Mouse (Mus musculus) G1E-ER4 (cell line): ENCODE results near the gene Ptk6. TPM values are rescaled to one million over a fixed set of nuclear protein-coding genes. Genes with fewer than 3 reads are reported as not detected.

ENCODE experiments used
- GATA1 ChIP-seq: IDR thresholded peaks from one replicate; pipeline ENCODE4 v1.8.0; 2012; ENCODE audit warnings: low read length, inconsistent platforms
- polyA plus RNA-seq: library from polyadenylated mRNA; stranded (reverse); fragments of >175 nt; gene quantifications from 2 replicates; pipeline ENCODE4 v1.2.3, GENCODE M21; 2012

Ptk6 gene
- polyA plus RNA-seq, 1 experiment = not detected

DNA sequence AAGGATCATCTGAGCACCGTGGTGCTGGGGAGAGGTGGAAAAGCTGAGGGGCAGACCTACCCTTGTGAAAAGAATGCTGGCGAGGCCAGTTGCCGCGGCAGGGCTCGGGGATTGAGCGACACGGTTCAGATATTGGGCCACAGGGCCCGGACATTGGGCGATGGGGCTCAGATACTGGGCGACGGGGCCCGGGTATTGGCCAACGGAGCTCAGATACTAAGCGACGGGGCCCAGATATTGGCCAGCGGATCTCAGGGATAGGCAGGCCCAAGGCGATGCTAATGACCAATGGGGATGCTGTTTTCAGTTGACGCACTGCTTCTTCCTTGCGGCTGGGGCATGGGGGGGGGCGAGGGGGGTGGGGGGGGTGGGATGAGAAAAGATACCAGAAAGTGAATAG lies 28.6 kb upstream of the Ptk6 start:
- TF ChIP-seq GATA1 = no peak

DNA sequence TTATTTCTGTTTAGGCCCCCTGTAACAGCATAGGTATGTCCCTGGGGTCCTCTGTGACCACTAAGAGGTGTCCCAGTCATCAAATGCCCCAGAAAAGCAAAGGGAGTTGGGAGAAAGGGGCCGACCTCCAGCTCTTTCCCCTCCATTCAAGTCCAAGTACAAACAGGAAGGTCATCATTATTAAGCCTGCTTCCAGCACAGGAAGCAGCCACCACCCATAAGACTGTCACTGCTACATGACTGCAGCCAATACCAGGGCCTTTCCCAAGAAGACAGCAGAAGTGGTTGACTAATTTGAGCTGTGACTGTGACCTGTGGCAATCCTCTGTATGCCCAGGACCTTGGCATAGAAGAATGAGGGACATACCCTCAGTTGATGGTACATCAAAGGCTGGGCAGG lies 25.7 kb upstream of the Ptk6 start:
- TF ChIP-seq GATA1 = no peak

DNA sequence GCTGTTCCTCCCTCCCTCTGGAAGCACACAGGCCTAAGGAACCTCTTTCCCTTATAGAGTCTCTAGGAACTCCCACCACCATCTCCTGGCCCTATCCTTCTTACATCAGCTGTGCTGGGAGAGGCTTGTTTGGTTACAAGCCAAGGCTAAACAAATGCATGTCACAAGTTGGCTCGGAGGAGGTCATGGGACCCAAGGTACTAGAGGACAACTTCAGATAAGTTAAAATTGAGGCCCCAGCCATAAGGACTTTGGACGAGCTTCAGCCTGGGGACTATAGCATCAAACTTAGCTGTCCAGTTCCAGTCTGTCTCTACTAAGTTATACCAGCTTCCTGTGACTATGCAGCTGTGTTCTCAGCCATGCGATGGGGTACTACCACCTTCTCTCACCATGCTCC lies 24.5 kb upstream of the Ptk6 start:
- no peak for TF ChIP-seq GATA1

DNA sequence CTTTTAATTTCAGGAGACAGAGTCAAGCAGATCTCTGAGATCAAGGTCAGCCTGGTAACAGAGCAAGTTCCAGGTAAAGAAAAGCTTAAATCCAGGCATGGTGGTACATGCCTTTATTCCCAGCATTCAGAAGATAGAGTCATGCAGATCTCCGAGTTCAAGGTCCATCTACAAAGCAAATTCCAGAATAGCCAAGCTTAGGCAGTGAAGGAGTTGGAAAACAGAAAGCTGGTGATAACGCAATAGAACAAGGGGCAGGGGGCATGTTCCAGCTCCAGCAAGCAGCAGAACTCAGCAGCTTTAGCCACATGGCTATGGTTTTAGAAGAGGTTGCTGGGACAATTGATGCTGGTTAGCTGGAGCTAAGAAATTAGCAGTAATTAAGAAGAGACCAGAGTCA lies 22.4 kb upstream of the Ptk6 start:
- no peak for TF ChIP-seq GATA1

DNA sequence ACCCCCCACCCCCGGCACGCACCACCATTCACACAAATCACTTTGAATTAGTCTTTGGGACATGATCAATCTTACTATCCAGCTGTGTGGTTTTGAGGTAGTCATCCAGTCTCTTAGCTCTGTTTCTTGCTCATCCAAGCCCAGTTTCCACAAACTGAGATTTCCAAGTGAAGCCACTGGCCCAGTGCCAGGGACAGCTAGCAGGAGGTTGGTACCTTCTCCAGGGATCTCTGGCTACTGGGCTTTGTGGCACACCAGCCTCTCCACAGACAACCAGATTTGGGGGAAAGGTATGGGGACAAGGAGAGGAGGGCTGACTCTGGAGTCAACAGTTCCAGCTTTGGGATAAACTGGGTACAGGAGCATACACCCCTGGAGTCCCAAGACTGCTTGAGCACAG lies 17.8 kb upstream of the Ptk6 start:
- TF ChIP-seq GATA1 = no peak

DNA sequence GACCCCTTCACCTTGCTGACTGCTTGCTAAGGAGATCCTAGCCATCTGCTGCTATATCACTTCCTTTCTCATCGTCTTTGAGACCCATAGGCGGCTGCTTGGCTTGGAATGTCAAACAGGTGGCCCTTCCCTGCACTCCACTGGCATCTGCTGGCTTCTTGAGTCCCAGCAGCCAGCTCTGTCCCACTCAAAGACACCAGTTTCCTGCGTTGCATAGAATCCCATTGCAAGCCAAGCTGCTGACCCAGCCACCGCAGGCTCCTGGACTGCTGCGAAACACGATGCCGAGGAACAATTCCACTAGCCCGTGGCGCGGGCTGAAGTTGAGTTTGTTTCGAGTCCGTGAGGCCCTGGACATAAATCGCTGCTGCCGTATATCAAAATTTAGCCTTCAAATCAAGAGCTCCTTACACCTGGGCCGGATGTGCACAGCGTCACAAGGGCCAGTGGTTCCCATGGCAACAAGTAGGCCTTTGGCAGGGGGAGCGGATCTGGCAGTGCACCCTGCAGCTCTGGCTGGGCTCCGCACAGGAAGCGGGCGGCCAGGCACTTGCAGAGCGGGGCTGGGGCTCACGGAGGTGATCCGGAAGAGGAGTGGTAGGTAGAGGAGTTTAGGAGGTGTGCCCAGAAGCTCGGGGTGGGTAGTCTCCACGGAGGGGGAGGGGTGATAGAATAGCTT lies 17.1 kb upstream of the Ptk6 start, which contains the start of gene Fndc11:
Gene Fndc11 (plus strand): TSS at position 476 of the 679 bp plus-strand sequence.
- TF ChIP-seq GATA1 = no peak

DNA sequence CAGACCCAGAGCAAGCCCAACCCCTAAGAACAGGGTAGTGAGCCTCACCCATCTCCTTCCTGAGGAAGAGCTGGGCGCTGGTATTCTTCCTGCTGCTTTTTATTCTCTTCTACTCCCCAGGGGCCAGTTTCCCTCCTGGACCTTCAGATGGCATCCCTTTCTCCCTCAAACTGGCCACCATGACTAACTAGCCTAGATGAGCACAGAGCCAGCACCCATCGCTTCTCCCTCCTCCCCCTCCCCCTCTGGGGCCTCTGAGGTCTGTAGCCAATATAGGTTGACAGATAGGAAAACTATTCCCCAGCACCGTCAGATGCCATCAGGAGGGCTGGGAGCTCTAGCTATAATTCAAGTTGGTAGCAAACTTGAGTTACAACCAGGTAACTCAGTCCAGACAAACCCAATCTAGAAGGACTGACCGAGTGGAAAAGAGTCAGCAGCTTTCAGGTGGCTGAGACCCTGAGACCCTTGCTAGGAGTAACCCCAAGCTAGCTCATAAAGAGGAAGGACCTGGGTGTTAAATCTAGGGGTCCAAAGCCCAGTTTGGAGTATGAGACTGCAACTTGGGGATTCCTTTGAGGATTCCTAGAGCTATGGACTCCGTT lies 16.4 kb upstream of the Ptk6 start:
- no peak for TF ChIP-seq GATA1

DNA sequence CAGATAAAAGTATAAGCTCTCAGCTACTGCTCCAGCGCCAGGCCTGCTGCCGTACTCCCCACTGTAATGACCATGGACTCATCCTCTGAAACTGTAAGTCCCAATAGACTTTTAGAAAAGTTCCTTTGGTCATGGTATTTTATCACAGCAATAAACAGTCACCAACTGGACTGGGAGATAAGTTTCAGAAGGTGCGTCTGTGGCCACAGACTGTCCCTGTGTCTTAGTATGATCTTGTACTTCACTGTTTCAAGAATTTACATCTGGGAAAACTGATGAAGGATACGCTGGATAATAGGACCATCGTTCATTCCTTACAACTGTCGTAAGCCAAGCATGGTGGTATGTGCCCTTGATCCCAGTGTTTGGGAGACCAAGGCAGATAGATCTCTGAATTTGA lies 13.4 kb upstream of the Ptk6 start:
- TF ChIP-seq GATA1 = no peak

DNA sequence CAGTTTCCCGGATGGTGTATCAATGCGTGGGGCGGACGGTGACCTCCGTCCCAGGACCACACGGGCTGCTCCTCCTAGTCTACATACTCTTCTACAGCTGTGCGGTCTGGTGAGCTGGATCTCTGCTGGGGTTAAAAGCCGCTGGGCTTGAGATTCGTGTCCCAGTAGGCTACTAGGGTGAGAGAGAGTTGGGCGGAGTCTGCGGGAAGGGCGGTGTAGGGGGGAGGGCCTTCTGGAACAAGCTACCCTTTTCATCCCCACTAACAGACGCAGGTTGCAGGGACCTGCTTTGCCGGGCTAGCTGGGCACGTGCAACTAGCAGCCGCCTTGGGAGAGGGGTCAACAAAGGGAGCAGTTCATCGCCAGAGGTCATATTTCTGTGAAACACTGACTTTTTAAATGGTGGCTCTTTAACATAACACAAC lies 10.4 kb upstream of the Ptk6 start, which contains the start of gene Srms:
Gene Srms (minus strand): TSS at position 165 of the 425 bp plus-strand sequence.
- TF ChIP-seq GATA1 = no peak

DNA sequence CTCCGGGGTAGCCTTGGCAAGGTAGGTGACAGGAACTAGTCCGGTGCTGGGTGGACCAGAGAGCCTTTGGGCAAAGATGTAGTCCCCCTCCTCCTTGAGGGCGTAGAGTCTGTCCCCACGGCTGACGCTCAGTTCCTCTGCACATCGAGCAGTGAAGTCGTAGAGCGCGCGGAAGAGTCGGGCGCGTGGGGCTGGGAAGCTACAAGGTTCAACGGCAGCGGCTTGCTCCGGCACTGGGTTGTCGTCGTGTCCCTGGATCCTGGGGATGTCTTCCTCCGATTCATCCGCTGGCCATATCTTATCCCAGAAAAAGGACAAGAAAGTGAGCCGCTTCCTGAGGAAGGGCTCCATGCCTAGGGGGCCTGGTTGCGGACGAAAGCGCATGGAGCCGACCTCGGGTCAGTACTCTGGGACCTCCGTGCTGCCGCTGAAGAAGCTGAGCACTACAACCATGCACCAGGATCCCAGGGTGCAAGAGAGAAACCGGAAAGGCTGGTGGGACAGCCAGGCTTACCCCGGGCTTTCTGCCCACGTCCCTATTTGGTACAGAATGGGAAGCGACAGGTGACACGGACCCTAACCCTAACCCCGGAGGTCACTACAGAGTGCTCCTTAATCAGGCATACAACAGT lies 9.9 kb upstream of the Ptk6 start:
- TF ChIP-seq GATA1 = no peak

DNA sequence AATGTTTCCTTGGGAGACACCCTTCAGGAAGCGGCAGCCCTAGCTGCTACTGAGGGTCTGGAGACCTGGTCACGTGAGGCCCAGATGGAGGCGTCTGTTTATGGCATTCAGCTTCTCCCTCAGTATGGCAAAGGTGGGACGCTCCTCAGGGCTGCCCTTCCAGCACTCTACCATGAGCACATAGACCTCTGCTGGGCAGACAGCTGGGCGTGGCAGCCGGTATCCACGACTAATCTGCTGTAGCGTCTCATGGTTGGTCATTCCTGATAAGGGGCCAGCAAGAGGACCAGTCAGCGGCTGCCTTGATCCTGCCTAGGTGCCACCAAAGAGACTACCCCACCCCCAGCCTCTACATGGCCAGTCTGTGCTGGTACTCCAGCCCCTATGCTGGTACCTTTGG lies 3.5 kb upstream of the Ptk6 start:
- no peak for TF ChIP-seq GATA1

DNA sequence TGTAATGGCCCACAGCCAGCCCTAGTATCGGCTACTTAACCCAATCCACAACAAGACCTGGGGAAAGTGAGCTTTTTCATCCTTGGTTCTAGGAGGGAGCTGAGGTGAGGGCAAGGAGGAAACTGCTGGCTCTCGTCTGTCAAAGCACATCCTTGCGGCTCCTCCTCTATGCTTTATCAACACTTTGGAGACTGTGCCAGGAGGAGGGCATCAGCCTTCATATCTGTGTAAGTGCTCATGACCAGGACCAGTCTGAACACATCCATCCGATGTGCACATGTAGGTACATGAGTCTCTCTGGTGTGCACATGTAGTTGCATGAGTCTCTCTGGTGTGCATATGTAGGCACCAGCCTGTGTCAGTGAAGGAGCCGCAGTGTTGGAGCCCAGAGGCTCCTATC lies 3.1 kb upstream of the Ptk6 start:
- no peak for TF ChIP-seq GATA1

DNA sequence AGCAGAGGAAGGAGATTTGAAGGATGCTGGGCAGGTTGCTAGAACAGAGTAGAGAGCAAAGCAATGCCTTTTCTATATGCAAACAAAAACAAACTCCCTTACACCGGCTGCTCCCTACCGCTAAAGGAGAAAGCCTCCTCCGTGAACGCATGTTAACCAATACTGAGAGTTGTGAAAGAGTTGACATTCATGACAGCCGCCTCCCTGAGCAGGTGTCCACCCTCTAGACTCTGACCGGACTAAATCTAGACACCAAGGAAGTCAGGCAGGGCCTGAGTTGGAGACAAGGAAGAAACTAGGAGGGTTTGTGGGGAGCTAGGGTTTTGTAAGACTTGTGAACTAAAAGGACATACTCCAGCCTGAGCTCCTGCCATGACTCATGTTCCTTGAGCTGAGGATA lies 297 bp upstream of the Ptk6 start:
- TF ChIP-seq GATA1 = no peak

DNA sequence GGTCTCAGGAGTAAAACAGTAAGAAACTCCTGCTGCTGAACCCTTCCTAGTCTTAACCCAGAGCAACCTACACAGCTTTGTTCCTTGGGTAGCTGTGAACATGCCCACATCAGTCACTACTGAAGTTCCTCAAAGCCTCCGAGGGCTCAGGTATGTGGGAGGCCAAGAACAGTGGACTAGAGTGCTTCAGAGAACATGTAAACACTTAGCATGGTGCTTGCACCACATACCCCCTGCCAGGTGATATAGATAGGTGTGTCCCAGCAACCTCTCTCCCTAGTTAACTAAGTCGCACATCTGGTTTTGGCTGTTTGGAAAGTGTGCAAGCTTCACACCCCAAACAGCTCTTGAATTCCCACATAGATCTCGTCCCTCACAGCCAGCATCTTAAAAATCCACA lies 983 bp downstream of the Ptk6 start:
- no peak for TF ChIP-seq GATA1

DNA sequence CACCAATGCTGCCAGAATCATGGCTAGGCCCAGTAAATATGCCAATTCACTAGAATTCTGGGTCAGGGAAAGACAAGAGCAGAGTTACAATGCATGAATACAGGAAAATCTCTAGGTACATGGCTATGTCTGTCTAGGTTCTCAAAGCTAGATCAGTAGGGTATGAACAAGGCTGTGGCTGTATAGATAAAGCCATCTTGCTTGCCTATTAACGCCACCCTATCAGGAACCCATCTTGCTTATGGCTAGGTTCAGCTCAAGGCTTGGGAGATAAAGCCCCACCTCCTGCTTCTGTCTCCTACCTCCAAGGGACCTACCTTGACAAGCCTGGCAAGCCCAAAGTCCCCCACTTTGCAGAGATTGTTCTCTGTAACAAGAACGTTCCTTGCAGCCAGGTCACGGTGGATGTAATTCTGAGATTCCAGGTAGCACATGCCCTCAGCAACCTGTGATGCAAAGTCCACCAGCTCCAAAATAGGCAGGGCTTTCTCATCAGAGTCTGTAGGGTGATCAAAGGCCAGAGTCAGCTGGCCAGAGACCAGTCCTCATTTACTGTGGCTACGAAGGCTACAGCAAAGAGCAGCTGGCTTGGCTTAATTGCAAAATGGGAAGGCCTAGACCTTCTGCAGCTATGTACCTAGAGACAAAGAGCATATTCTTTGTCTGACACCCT lies 5.8 kb downstream of the Ptk6 start:
- no peak for TF ChIP-seq GATA1

DNA sequence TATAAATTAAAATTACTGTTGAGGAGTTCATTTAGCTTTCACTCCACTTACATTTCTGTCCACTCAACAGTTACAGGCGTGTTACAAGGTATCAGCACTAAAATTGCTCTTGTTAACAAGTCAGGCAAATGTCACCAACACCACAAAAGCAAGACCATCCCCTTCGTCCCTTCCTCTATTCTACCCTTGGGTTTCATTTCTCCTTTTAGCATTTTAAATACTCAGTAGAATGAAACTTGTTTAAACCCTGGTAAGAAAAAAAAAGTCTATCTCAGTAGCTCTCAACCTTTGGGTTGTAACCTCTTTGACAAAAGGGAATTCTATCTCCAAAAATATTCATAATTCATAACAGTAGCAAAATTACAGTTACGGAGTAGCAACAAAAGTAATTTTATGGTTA lies 9.5 kb downstream of the Ptk6 start:
- no peak for TF ChIP-seq GATA1
